Mouse (Mus musculus): ENCODE data around the gene Adarb1. TPM values are rescaled to one million over a fixed set of nuclear protein-coding genes. Genes with fewer than 3 reads are reported as not detected.

The Adarb1 gene
- polyA plus RNA-seq, 1 experiment = 6.2 TPM

DNA sequence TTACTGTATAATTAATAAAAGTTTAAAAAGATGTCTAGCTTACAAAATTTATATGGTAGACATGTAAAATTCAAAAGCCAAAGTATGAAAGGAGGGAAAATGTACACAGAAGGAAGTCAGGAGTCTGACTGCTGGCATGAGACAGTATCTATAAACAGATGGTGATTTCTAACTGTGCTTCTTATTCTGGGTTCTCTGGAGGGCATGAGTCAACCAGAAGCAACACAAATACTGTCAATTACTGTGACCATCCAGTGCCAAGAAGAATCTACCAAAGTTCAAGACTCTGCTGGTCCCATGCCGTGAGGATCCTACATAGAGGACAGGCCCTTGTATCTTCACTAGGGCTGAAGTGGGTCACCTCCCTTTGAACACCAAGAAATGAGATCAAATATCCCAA lies 43.1 kb downstream of the Adarb1 start:
- no peak overlapping the region for H3K27ac ChIP-seq (ENCODE audit: insufficient read depth, low read depth, low read length)
- no peak overlapping the region for H3K4me3 ChIP-seq (ENCODE audit: insufficient read depth, low read depth, low read length)
- no peaks in the 10 kb centered on the region for H3K4me1 ChIP-seq (ENCODE audit: control insufficient read depth, insufficient read depth, low read length)
- no peaks in the 10 kb centered on the region for H3K27me3 ChIP-seq (replicated peaks; ENCODE audit: control insufficient read depth, insufficient read depth, low read length)
- WGBS = 73% methylated on average over 1 of the region's 1 CpGs
- DNase-seq = no peak
- TF ChIP-seq POLR2A (IDR thresholded peaks at IDR 0.05; ENCODE audit: low read depth, low read length) = no peak
- no peak for TF ChIP-seq CTCF (conservative IDR thresholded peaks at IDR 0.05; ENCODE audit: insufficient read depth, insufficient read length, low read depth, low read length)
- H3K36me3 ChIP-seq (ENCODE audit: control insufficient read depth, insufficient read depth, low read length) = no peaks in the 10 kb centered on the region

DNA sequence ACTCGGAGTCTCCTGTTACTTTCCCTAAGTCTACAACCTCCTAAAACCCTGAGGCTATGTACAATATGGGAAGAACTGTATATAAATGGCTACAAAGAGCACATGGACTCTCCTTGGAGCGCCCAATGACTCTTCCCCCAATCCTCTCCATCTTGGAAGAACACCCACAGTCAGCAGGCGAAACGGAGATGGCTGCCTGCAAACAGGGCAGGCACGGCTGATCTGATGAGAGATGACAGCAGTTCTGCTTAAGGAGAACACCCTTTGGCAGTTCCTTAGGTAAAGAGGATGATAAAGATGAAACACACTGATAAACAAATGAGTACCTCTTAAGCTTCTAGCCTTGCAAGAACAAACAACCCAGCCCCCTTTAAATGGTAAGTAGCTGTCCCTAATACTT lies 43.7 kb downstream of the Adarb1 start:
- H3K36me3 ChIP-seq (ENCODE audit: control insufficient read depth, insufficient read depth, low read length) = no peaks in the 10 kb centered on the region
- DNase-seq = no peak
- H3K4me1 ChIP-seq (ENCODE audit: control insufficient read depth, insufficient read depth, low read length) = no peaks in the 10 kb centered on the region
- H3K27ac ChIP-seq (ENCODE audit: insufficient read depth, low read depth, low read length) = no peak overlapping the region
- WGBS = 89% methylated on average over 5 of the region's 5 CpGs
- no peaks in the 10 kb centered on the region for H3K27me3 ChIP-seq (replicated peaks; ENCODE audit: control insufficient read depth, insufficient read depth, low read length)
- H3K4me3 ChIP-seq (ENCODE audit: insufficient read depth, low read depth, low read length) = no peak overlapping the region
- TF ChIP-seq CTCF (conservative IDR thresholded peaks at IDR 0.05; ENCODE audit: insufficient read depth, insufficient read length, low read depth, low read length) = no peak
- no peak for TF ChIP-seq POLR2A (IDR thresholded peaks at IDR 0.05; ENCODE audit: low read depth, low read length)

DNA sequence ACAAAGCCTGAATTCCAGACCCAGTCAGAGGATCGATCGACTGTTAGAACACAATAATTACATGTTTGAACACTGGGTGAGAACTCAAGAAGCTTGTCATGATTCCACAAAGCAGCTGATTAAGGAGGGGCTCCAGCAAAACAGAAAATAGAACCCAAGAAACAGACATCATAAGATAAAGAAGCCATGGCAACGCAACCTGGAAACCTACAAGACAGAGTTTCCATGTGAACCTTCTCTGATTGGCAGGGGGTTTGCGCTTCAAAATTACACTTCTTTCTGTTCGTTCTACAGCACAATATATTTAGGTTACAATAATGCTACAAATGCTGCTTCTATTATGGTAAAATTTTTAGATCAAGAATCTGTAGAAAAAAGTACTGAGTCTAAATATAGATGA lies 47.9 kb downstream of the Adarb1 start:
- no peaks in the 10 kb centered on the region for H3K4me1 ChIP-seq (ENCODE audit: control insufficient read depth, insufficient read depth, low read length)
- no peaks in the 10 kb centered on the region for H3K36me3 ChIP-seq (ENCODE audit: control insufficient read depth, insufficient read depth, low read length)
- DNase-seq = no peak
- H3K27me3 ChIP-seq (replicated peaks; ENCODE audit: control insufficient read depth, insufficient read depth, low read length) = no peaks in the 10 kb centered on the region
- H3K27ac ChIP-seq (ENCODE audit: insufficient read depth, low read depth, low read length) = no peak overlapping the region
- no peak overlapping the region for H3K4me3 ChIP-seq (ENCODE audit: insufficient read depth, low read depth, low read length)
- no peak for TF ChIP-seq CTCF (conservative IDR thresholded peaks at IDR 0.05; ENCODE audit: insufficient read depth, insufficient read length, low read depth, low read length)
- TF ChIP-seq POLR2A (IDR thresholded peaks at IDR 0.05; ENCODE audit: low read depth, low read length) = no peak
- 86% methylated on average over 5 of the region's 5 CpGs for WGBS

DNA sequence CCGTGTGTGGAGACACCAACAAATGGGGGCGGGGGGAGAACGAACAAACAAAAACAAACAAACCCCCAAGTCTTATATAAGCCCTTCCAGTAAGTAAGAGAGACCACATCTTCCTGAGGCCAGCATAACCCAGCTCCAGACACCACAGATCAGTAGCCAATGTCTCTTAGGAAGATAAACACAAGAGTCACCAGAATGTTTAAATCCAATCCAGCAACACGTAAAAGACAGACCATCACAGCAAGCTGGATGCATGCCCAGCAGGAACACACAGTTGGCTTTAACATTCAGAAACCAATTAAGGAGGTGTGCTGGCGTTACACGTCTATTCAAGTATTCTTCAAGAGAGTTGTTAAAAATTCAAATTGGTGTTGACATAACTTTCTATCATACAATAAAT lies 50.1 kb downstream of the Adarb1 start:
- WGBS = 73% methylated on average over 6 of the region's 6 CpGs
- no peaks in the 10 kb centered on the region for H3K27me3 ChIP-seq (replicated peaks; ENCODE audit: control insufficient read depth, insufficient read depth, low read length)
- DNase-seq = no peak
- H3K4me1 ChIP-seq (ENCODE audit: control insufficient read depth, insufficient read depth, low read length) = no peaks in the 10 kb centered on the region
- TF ChIP-seq POLR2A (IDR thresholded peaks at IDR 0.05; ENCODE audit: low read depth, low read length) (no peak), CTCF (conservative IDR thresholded peaks at IDR 0.05; ENCODE audit: insufficient read depth, insufficient read length, low read depth, low read length) (no peak)
- H3K27ac ChIP-seq (ENCODE audit: insufficient read depth, low read depth, low read length) = no peak overlapping the region
- no peaks in the 10 kb centered on the region for H3K36me3 ChIP-seq (ENCODE audit: control insufficient read depth, insufficient read depth, low read length)
- H3K4me3 ChIP-seq (ENCODE audit: insufficient read depth, low read depth, low read length) = no peak overlapping the region

DNA sequence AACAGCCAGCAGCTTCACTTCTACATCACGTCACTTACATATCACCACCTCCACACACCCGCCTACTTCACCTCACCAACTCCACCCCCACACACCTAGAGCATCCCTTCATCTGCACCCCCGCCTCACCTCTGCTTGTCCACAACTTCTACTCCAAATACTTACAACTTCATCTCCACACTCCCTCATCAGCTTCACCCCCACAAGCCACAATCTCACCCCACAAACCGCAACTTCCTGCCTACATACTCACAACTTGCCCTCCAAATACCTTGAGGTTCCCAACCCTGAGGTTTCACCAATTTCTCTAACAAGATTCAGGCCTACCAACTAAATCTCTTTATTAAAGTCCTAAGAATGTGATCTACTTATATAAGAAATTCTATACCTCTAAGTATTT lies 51.1 kb downstream of the Adarb1 start:
- WGBS = 94% methylated on average over 4 of the region's 4 CpGs
- Histone ChIP-seq H3K27ac (ENCODE audit: insufficient read depth, low read depth, low read length) (no peak overlapping the region), H3K4me3 (ENCODE audit: insufficient read depth, low read depth, low read length) (no peak overlapping the region), H3K36me3 (ENCODE audit: control insufficient read depth, insufficient read depth, low read length) (no peaks in the 10 kb centered on the region), H3K27me3 (replicated peaks; ENCODE audit: control insufficient read depth, insufficient read depth, low read length) (no peaks in the 10 kb centered on the region), H3K4me1 (ENCODE audit: control insufficient read depth, insufficient read depth, low read length) (no peaks in the 10 kb centered on the region)
- DNase-seq = no peak
- TF ChIP-seq POLR2A (IDR thresholded peaks at IDR 0.05; ENCODE audit: low read depth, low read length) = no peak
- TF ChIP-seq CTCF (conservative IDR thresholded peaks at IDR 0.05; ENCODE audit: insufficient read depth, insufficient read length, low read depth, low read length) = no peak

DNA sequence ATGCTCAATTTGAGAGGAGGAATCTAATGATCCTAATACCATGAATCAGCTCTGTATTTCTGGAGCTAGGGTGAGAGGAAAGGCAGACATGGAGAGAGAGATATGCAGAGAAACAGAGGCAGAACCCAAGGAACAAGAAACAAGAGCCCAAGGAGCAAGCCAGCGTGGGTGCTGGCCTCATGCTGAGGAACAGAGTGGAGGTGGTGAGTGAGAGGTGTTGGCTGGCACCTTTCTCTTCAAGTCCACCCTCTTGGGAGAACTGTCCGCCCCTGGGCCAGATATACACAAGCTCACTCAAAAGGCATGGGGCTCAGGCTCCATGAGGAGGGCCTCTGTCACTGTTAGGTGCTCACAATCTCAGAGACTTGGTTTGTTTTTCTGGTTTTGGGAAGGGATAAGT lies 52.9 kb downstream of the Adarb1 start:
- no peaks in the 10 kb centered on the region for H3K4me1 ChIP-seq (ENCODE audit: control insufficient read depth, insufficient read depth, low read length)
- no peaks in the 10 kb centered on the region for H3K27me3 ChIP-seq (replicated peaks; ENCODE audit: control insufficient read depth, insufficient read depth, low read length)
- WGBS = 100% methylated on average over 2 of the region's 2 CpGs
- no peak overlapping the region for H3K4me3 ChIP-seq (ENCODE audit: insufficient read depth, low read depth, low read length)
- no peak overlapping the region for H3K27ac ChIP-seq (ENCODE audit: insufficient read depth, low read depth, low read length)
- no peak for DNase-seq
- TF ChIP-seq CTCF (conservative IDR thresholded peaks at IDR 0.05; ENCODE audit: insufficient read depth, insufficient read length, low read depth, low read length) (no peak), POLR2A (IDR thresholded peaks at IDR 0.05; ENCODE audit: low read depth, low read length) (no peak)
- H3K36me3 ChIP-seq (ENCODE audit: control insufficient read depth, insufficient read depth, low read length) = no peaks in the 10 kb centered on the region

DNA sequence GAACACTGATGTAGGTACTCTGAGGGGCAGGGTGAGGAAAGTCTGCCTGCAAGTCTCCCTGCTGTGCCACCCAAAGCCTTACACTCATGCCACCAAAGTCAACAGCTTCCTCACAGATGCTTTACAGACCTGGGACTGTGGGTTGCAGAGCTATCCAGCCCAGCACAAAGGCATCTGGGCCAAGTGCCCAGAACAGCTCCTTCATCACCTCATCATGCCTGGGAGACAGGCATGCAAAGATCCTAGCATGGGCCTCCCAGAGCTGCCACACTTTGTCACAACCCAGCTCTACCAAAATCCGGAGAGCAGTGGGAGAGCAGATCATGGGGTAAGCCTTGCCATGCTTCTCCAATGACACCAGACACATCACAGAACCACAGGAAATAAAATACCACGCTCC lies 57.6 kb downstream of the Adarb1 start:
- no peak for DNase-seq
- H3K36me3 ChIP-seq (ENCODE audit: control insufficient read depth, insufficient read depth, low read length) = no peaks in the 10 kb centered on the region
- H3K27ac ChIP-seq (ENCODE audit: insufficient read depth, low read depth, low read length) = no peak overlapping the region
- no peaks in the 10 kb centered on the region for H3K4me1 ChIP-seq (ENCODE audit: control insufficient read depth, insufficient read depth, low read length)
- no peak for TF ChIP-seq POLR2A (IDR thresholded peaks at IDR 0.05; ENCODE audit: low read depth, low read length)
- TF ChIP-seq CTCF (conservative IDR thresholded peaks at IDR 0.05; ENCODE audit: insufficient read depth, insufficient read length, low read depth, low read length) = no peak
- 45% methylated on average over 2 of the region's 2 CpGs for WGBS
- H3K4me3 ChIP-seq (ENCODE audit: insufficient read depth, low read depth, low read length) = no peak overlapping the region
- no peaks in the 10 kb centered on the region for H3K27me3 ChIP-seq (replicated peaks; ENCODE audit: control insufficient read depth, insufficient read depth, low read length)

DNA sequence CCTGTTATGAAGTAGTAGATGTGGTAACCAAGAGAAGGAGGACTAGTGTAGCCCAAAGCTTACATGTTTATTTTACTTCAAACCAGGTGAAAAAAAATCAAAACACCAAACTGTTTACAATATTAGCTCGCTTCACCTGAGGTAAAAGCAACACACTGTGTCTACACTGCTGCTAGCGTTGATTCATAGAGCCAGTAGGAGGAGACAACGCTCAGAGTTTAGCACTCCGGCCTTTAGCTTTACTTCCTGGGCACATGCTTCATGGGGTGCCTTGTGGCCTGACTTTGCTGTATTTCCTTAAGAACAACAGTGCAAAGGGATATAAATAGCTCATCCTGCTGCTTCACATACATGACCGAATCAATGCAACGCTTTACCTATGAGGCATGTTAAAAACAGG lies 60.1 kb downstream of the Adarb1 start:
- Histone ChIP-seq H3K4me1 (ENCODE audit: control insufficient read depth, insufficient read depth, low read length) (no peaks in the 10 kb centered on the region), H3K36me3 (ENCODE audit: control insufficient read depth, insufficient read depth, low read length) (no peaks in the 10 kb centered on the region), H3K4me3 (ENCODE audit: insufficient read depth, low read depth, low read length) (no peak overlapping the region), H3K27ac (ENCODE audit: insufficient read depth, low read depth, low read length) (no peak overlapping the region), H3K27me3 (replicated peaks; ENCODE audit: control insufficient read depth, insufficient read depth, low read length) (no peaks in the 10 kb centered on the region)
- WGBS = 78% methylated on average over 6 of the region's 6 CpGs
- TF ChIP-seq POLR2A (IDR thresholded peaks at IDR 0.05; ENCODE audit: low read depth, low read length) = no peak
- peak; percentile 33; the same call in 1 of the 2 replicates for TF ChIP-seq CTCF (conservative IDR thresholded peaks at IDR 0.05; ENCODE audit: insufficient read depth, insufficient read length, low read depth, low read length)
- DNase-seq = no peak
